Mouse (Mus musculus): ENCODE results near the gene Gm42517.

DNA sequence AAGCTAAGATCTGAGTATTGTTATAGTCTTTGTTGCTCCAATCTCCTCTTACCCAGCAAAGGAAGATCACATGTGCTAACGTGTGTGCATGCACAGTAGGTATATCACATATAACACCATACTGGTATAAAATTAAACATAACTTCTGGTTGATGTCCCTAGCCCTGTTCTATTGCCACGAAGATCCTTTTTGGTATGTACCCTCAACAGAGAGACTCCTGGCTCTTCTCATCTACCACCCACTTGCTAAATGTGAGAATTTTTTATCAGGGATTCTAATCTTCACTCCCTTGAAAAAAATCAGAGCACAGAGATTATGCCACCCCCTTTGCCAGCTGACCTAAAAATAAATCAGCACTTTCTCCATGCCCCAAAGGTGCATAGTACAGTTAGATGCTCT is 39.3 kb upstream of the Gm42517 start:
- no peak for TF ChIP-seq POLR2A (IDR thresholded peaks at IDR 0.05; ENCODE audit: low read depth, low read length)
- TF ChIP-seq CTCF (IDR thresholded peaks at IDR 0.05; ENCODE audit: borderline replicate concordance, insufficient read depth, low read length), result no peak
